Mouse (Mus musculus) layer of hippocampus, adult 11-12 months (tissue): ENCODE measurements at regions not wholly inside any gene's neighbourhood (a gene's known extent, or its start where the extent isn't known, plus 50 kb on each side); places are given as distances from the start of the nearest gene placed in this dataset.

Source experiments
- DNase-seq: peaks from one replicate; pipeline ENCODE4 v3.0.0; 2022; ENCODE audit warnings: low spot score

GRCm38 (mm10) chrX:16421159-16421558 is 101.5 kb upstream of the Cypt1 start:
- no peak for DNase-seq

DNA sequence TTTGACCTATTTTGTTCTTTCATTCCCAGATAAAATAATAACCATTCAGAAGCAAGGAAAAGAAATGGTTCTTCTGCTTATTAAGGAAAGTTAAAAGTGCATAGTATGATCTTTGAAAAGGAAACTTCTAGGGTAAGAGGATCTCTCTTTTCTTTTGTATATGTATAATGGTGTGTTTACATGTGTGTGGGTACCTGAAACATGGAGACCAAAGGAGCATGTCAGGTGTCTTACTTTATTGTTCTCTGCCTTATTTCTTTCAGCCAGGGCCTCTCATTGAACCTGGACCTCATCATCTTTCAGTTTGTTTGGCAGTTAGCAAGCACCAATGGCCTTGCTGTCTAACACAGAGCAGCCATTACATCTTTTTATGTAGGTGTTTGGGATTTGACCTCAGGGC is 101.0 kb upstream of the Cypt1 start:
- DNase-seq: no peak

GRCm38 (mm10) chrX:16438088-16438487 is 84.6 kb upstream of the Cypt1 start:
- DNase-seq: peak; percentile 3

- peak; percentile 54 for DNase-seq
These were observed 72.1 kb upstream of the Cypt1 start for GRCm38 (mm10) chrX:16450496-16451078.
